Mouse (Mus musculus): Measurements from ENCODE around the gene Olfr770. TPM values are rescaled to one million over a fixed set of nuclear protein-coding genes. Genes with fewer than 3 reads are reported as not detected.
"Not testable (repeated sequence)": the region's sequence is repeated elsewhere in the genome, so short reads cannot be mapped to it uniquely, and the experiment has no call there.

Olfr770 gene
- not detected in 2 replicates for polyA plus RNA-seq (2014; fragmentation: Nextera tagmentation; extraction: Ambion mirVana)

GRCm38 (mm10) chr10:129138898-129139297 is at the start of gene Olfr770:
Gene Olfr770 (minus strand): TSS chr10:129138998.
- DNase-seq (ENCODE audit: low spot score) (no peak), ATAC-seq (replicated peaks; ENCODE audit: low FRiP score) (no peak)
- Histone ChIP-seq H3K4me2 (no peak within 1 kb of the TSS), H3K4me3 (ENCODE audit: low read depth, low read length) (no peak within 1 kb of the TSS), H3K36me3 (ENCODE audit: control insufficient read depth, insufficient read depth, low read length) (no peaks in the 10 kb centered on the region), H3K27me3 (replicated peaks; ENCODE audit: control insufficient read depth, insufficient read depth, low read length) (no peaks in the 10 kb centered on the region), H3K9me3 (ENCODE audit: control insufficient read depth, low read length) (no peaks in the 10 kb centered on the region), H3K9ac (ENCODE audit: low read depth, low read length) (no peak within 1 kb of the TSS), H3K4me1 (replicated peaks; ENCODE audit: control insufficient read depth, insufficient read depth, low read length) (no peaks in the 10 kb centered on the region), H3K27ac (ENCODE audit: low read depth, low read length) (no peak within 1 kb of the TSS)
- 84% methylated on average over 2 of the region's 2 CpGs for WGBS

DNA sequence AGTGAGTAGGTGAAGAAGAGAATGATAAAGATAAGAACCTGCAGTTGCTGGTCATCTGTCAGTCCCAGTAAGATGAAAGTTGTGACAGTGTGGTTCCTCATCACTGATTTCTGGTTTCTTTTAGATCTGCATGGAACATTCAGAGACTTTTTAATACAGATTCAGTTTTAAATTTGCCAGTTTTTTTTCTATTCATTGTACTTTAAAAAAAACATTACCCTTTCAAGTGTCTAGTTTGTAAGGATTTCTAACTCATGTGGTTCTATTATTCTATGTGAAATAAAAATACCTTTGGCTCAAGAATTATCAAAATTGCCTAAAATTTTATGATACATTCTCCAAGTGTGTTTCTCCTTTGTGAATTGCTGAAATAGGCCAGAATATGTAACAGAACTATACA is 48.5 kb upstream of the Olfr770 start, which contains the start of gene Olfr773:
Gene Olfr773, minus strand, starts transcription at position 101 of the 400 bp plus-strand sequence.
- H3K4me2 ChIP-seq; H3K9me3 ChIP-seq (ENCODE audit: control insufficient read depth, low read length); H3K27ac ChIP-seq (ENCODE audit: low read depth, low read length); H3K4me1 ChIP-seq (replicated peaks; ENCODE audit: control insufficient read depth, insufficient read depth, low read length); H3K9ac ChIP-seq (ENCODE audit: low read depth, low read length); ATAC-seq (replicated peaks; ENCODE audit: low FRiP score); H3K36me3 ChIP-seq (ENCODE audit: control insufficient read depth, insufficient read depth, low read length); DNase-seq (ENCODE audit: low spot score); H3K4me3 ChIP-seq (ENCODE audit: low read depth, low read length); H3K27me3 ChIP-seq (replicated peaks; ENCODE audit: control insufficient read depth, insufficient read depth, low read length): not testable (repeated sequence)

DNA sequence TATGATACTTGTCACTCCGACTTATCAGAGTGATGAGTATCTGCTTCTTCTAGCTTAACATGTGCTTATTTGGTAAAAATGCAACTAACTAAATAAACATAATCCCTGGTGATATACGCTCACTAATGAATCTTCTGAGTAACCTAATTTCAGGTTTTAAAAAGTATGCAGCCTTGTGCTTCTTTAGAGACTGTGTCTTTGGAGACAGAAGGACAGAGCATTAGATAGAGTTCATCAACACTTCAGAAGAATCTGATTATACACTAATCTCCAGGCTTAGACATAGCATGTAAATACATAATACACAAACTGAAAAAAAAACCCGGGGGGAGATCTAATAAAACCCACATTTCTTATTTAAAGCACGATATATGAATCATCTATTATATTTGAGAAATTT is 39.0 kb upstream of the Olfr770 start, which contains the start of gene Olfr772:
Gene Olfr772, minus strand, starts transcription at position 101 of the 400 bp plus-strand sequence.
- H3K9ac ChIP-seq (ENCODE audit: low read depth, low read length); H3K4me1 ChIP-seq (replicated peaks; ENCODE audit: control insufficient read depth, insufficient read depth, low read length); H3K27me3 ChIP-seq (replicated peaks; ENCODE audit: control insufficient read depth, insufficient read depth, low read length); H3K27ac ChIP-seq (ENCODE audit: low read depth, low read length); ATAC-seq (replicated peaks; ENCODE audit: low FRiP score); H3K4me3 ChIP-seq (ENCODE audit: low read depth, low read length); H3K36me3 ChIP-seq (ENCODE audit: control insufficient read depth, insufficient read depth, low read length); H3K4me2 ChIP-seq; DNase-seq (ENCODE audit: low spot score); H3K9me3 ChIP-seq (ENCODE audit: control insufficient read depth, low read length): not testable (repeated sequence)
- WGBS: 75% methylated on average over 3 of the region's 4 CpGs

GRCm38 (mm10) chr10:129164651-129165050 is 25.9 kb upstream of the Olfr770 start, which contains the start of gene Olfr771:
Gene Olfr771 (minus strand): TSS chr10:129164751.
- Histone ChIP-seq H3K27me3 (replicated peaks; ENCODE audit: control insufficient read depth, insufficient read depth, low read length) (no peaks in the 10 kb centered on the region), H3K27ac (ENCODE audit: low read depth, low read length) (no peak within 1 kb of the TSS), H3K9me3 (ENCODE audit: control insufficient read depth, low read length) (no peaks in the 10 kb centered on the region), H3K36me3 (ENCODE audit: control insufficient read depth, insufficient read depth, low read length) (no peaks in the 10 kb centered on the region), H3K4me3 (ENCODE audit: low read depth, low read length) (no peak within 1 kb of the TSS), H3K4me1 (replicated peaks; ENCODE audit: control insufficient read depth, insufficient read depth, low read length) (no peaks in the 10 kb centered on the region), H3K4me2 (no peak within 1 kb of the TSS), H3K9ac (ENCODE audit: low read depth, low read length) (no peak within 1 kb of the TSS)
- 83% methylated on average over 1 of the region's 1 CpGs for WGBS
- ATAC-seq (replicated peaks; ENCODE audit: low FRiP score) (no peak), DNase-seq (ENCODE audit: low spot score) (no peak)

DNA sequence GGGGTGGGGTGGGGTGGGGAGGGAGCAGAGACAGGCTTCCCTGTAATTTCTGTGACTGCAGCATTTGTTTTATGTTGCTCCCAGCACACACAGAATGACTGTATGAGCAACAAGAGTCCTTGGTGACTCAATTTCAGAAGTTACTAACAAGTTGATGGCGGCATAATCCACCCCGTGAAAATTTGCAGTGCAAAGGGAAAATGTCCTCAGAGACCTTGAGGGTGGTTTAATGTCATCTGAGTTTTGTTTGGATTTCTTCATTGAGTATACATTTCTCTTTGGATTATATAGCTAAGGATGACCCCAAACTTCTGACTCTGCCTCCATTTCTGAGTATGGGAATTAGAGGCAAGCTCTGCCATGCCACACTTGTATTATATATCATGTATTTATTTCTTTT is 21.0 kb downstream of the Olfr770 start, which contains the start of gene Olfr769:
Gene Olfr769, minus strand, starts transcription at position 101 of the 400 bp plus-strand sequence.
- DNase-seq (ENCODE audit: low spot score) (no peak), ATAC-seq (replicated peaks; ENCODE audit: low FRiP score) (no peak)
- no peaks in the 10 kb centered on the region for H3K27me3 ChIP-seq (replicated peaks; ENCODE audit: control insufficient read depth, insufficient read depth, low read length)
- H3K36me3 ChIP-seq (ENCODE audit: control insufficient read depth, insufficient read depth, low read length): no peaks in the 10 kb centered on the region
- no peaks in the 10 kb centered on the region for H3K9me3 ChIP-seq (ENCODE audit: control insufficient read depth, low read length)
- H3K9ac ChIP-seq (ENCODE audit: low read depth, low read length): no peak within 1 kb of the TSS
- no peak within 1 kb of the TSS for H3K4me2 ChIP-seq
- no peaks in the 10 kb centered on the region for H3K4me1 ChIP-seq (replicated peaks; ENCODE audit: control insufficient read depth, insufficient read depth, low read length)
- 82% methylated on average over 2 of the region's 2 CpGs for WGBS
- no peak within 1 kb of the TSS for H3K27ac ChIP-seq (ENCODE audit: low read depth, low read length)
- no peak within 1 kb of the TSS for H3K4me3 ChIP-seq (ENCODE audit: low read depth, low read length)

GRCm38 (mm10) chr10:129115146-129115545 is 23.7 kb downstream of the Olfr770 start:
- ATAC-seq (replicated peaks; ENCODE audit: low FRiP score) (no peak), DNase-seq (ENCODE audit: low spot score) (no peak)
- no peaks in the 10 kb centered on the region for H3K36me3 ChIP-seq (ENCODE audit: control insufficient read depth, insufficient read depth, low read length)
- peaks cover 5% of the 10 kb centered on the region; the same call in 1 of the 2 replicates for H3K9me3 ChIP-seq (ENCODE audit: control insufficient read depth, low read length)
- H3K9ac ChIP-seq (ENCODE audit: low read depth, low read length): no peak overlapping the region
- 90% methylated on average over 3 of the region's 3 CpGs for WGBS
- no peak overlapping the region for H3K4me3 ChIP-seq (ENCODE audit: low read depth, low read length)
- H3K4me1 ChIP-seq (replicated peaks; ENCODE audit: control insufficient read depth, insufficient read depth, low read length): no peaks in the 10 kb centered on the region
- no peaks in the 10 kb centered on the region for H3K27me3 ChIP-seq (replicated peaks; ENCODE audit: control insufficient read depth, insufficient read depth, low read length)
- H3K27ac ChIP-seq (ENCODE audit: low read depth, low read length): no peak overlapping the region
- no peak overlapping the region for H3K4me2 ChIP-seq

GRCm38 (mm10) chr10:129101231-129101630 is 37.6 kb downstream of the Olfr770 start:
- H3K4me1 ChIP-seq (replicated peaks; ENCODE audit: control insufficient read depth, insufficient read depth, low read length): no peaks in the 10 kb centered on the region
- H3K4me2 ChIP-seq: no peak overlapping the region
- H3K9me3 ChIP-seq (ENCODE audit: control insufficient read depth, low read length): no peaks in the 10 kb centered on the region
- no peaks in the 10 kb centered on the region for H3K36me3 ChIP-seq (ENCODE audit: control insufficient read depth, insufficient read depth, low read length)
- WGBS: 43% methylated on average over 3 of the region's 3 CpGs
- ATAC-seq (replicated peaks; ENCODE audit: low FRiP score) (no peak), DNase-seq (ENCODE audit: low spot score) (no peak)
- no peak overlapping the region for H3K4me3 ChIP-seq (ENCODE audit: low read depth, low read length)
- H3K27ac ChIP-seq (ENCODE audit: low read depth, low read length): no peak overlapping the region
- H3K27me3 ChIP-seq (replicated peaks; ENCODE audit: control insufficient read depth, insufficient read depth, low read length): no peaks in the 10 kb centered on the region
- no peak overlapping the region for H3K9ac ChIP-seq (ENCODE audit: low read depth, low read length)

DNA sequence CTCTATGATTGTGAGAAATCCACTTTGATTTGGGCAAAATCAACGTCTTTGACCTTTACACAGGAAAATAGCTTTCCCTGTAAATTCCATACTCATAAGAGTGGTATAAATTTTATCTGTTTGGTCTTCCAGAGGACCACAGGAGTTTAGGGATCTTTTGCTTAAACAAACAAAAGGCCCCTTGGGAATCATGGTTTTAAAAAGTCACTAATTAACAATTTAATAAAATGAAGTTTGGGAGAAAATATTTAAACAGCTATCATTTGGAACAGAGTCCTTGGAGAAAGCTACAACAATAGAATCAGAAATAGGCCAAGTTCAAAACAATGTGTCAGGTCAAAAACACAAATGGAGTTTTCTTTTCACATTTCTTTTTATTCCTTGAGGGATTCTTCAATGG is 39.5 kb downstream of the Olfr770 start, which contains the start of gene Olfr768:
Gene Olfr768, minus strand, starts transcription at position 101 of the 400 bp plus-strand sequence.
- DNase-seq (ENCODE audit: low spot score): no peak
- Histone ChIP-seq H3K4me3 (ENCODE audit: low read depth, low read length) (no peak within 1 kb of the TSS), H3K4me2 (no peak within 1 kb of the TSS), H3K4me1 (replicated peaks; ENCODE audit: control insufficient read depth, insufficient read depth, low read length) (no peaks in the 10 kb centered on the region), H3K9me3 (ENCODE audit: control insufficient read depth, low read length) (no peaks in the 10 kb centered on the region), H3K9ac (ENCODE audit: low read depth, low read length) (no peak within 1 kb of the TSS), H3K36me3 (ENCODE audit: control insufficient read depth, insufficient read depth, low read length) (no peaks in the 10 kb centered on the region), H3K27ac (ENCODE audit: low read depth, low read length) (no peak within 1 kb of the TSS), H3K27me3 (replicated peaks; ENCODE audit: control insufficient read depth, insufficient read depth, low read length) (no peaks in the 10 kb centered on the region)
- 71% methylated on average over 1 of the region's 1 CpGs for WGBS
- no peak for ATAC-seq (replicated peaks; ENCODE audit: low FRiP score)

DNA sequence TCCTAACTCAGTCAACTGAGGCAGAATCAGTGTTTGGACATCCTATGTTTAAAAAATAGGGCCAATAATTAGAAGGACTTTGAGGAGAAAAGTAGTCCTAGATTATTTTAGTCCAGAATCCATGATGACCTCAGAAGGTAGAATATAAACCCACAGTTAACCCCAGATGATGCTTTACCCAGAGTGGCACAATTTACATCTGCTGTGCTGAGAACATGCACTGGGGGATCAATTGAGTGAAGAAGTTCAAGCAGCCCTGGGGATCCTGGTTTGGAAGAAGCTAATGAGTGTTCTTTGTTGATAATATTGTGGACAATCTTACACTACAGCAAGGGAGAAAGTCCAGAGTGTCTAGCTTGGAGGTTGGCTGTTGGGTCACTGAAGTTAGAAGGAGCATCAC is 56.0 kb downstream of the Olfr770 start, which contains the start of gene Olfr767:
Gene Olfr767, minus strand, starts transcription at position 101 of the 400 bp plus-strand sequence.
- not testable (repeated sequence) for H3K36me3 ChIP-seq (ENCODE audit: control insufficient read depth, insufficient read depth, low read length); H3K4me1 ChIP-seq (replicated peaks; ENCODE audit: control insufficient read depth, insufficient read depth, low read length); H3K9ac ChIP-seq (ENCODE audit: low read depth, low read length); H3K4me3 ChIP-seq (ENCODE audit: low read depth, low read length); H3K9me3 ChIP-seq (ENCODE audit: control insufficient read depth, low read length); H3K27ac ChIP-seq (ENCODE audit: low read depth, low read length); H3K27me3 ChIP-seq (replicated peaks; ENCODE audit: control insufficient read depth, insufficient read depth, low read length); H3K4me2 ChIP-seq; ATAC-seq (replicated peaks; ENCODE audit: low FRiP score); DNase-seq (ENCODE audit: low spot score)
